Mouse (Mus musculus): ENCODE measurements around the gene Ilkap.

Ilkap gene

DNA sequence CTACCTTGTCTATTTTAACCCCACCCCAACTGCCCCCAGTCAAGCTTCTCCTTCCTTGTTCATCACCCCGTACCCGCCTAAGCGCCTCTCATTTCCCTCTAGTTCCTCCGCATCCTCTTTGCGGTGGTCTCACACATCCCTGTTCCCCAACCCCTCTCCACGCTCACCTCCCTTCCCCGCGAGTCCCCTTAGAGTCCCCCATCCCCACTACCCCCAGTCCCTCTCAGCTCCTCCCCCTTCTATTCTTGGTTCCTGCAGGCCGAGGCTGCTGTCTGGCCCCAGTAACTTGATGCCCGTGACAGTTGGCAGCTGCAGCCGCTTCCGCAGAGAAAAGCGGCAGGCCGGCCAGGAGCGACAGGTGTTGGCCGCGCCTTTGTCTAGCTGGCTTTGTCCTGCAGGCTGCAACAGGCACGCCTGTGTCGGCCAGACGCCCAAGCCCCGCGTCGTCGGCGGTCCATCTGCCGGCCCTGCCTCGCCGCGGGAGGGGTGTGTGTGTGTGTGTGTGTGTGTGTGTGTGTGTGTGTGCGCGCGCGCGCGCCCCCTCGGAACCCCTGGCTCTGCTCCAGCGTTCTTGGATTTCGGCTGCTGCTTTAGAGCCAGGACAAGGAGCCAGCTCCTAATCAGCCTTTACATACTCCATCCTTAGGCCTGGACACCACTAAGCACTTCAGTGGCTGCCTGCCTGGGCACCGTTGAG, 15.4 kb upstream of the Ilkap start, which contains the start of gene Hes6:
TSS of gene Hes6 (minus strand) at position 141 of the 697 bp plus-strand sequence.
- peak; percentile 82 to 86 for DNase-seq

DNA sequence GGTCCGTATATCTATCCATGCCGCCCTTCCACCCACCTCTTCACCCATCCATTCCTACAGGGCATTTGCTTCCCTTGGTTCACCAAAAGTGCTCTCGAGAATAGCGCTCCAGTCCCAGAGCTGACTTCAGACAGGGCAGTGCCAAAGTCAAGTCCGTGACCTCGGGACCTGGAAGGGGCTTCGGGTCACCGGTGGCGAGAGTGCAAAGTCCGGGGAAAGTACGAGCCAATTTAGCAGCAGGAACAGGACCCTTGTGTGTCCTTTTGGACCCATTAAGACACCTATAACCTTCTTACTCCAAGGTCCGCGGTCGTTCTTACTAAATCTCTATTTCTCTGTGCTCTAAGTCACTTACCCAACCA, 14.9 kb upstream of the Ilkap start:
- peak; percentile 77 to 90 for DNase-seq

DNA sequence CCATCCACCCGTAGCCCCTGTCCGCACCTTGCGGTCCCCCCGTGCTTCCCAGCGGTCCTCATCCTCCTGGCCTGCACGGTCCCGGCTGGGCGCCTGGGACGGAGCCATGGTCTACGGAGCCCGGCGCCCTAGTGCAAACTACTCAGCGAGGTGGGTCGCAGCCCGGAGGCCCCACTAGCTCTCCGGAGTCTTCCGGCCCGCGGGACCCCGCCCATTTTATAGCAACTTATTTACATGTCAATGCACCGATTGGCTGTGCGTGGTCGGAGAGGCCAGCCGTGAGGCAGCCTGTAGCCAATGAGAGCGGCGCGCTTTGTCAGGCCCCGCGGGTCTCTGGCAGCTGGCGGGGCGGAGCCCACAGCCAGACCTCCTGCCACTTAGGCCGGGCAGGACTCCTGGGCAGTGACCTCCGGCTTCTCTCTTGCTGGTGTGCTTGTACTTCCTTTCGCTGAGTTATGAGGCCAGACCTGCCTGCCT, 14.5 kb upstream of the Ilkap start:
- peak; percentile 96 to 99 for DNase-seq

DNA sequence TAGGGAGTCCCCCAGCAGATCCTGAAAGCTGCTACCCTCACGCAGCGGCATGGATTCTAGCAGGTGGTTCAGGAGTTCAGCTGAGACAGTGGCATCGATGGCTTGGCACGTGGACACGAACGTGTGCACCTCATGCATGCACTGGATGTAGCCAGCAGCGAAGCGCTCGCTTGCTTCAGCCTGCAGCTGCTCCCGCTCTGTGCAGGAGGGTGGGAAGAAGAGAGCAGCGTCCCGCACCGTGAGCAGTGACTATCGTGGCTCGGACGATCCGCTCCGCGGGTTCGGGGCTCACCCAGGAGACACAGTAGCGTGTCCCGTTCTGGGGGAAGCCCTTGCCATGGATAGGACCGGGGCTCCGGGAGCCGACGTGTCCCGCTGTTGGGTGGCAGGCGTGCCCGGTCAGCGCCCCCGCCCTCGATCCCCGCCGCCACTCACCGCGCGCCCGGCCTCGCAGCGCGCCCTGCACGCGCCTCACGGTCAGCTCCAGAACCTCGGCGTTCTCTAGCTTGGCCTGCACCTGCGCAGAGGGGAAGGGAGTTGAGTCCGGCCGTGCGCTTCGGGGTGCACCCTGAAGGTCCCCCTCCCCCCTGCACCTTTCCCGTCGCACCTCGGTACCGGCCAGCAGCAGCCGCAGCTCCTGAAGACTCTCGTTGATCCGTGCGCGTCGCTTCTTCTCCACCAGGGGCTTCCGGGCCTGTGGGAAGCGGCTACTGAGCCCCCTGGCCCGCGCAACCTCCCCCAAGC, 13.8 kb upstream of the Ilkap start:
- peak; percentile 40 to 75 for DNase-seq

DNA sequence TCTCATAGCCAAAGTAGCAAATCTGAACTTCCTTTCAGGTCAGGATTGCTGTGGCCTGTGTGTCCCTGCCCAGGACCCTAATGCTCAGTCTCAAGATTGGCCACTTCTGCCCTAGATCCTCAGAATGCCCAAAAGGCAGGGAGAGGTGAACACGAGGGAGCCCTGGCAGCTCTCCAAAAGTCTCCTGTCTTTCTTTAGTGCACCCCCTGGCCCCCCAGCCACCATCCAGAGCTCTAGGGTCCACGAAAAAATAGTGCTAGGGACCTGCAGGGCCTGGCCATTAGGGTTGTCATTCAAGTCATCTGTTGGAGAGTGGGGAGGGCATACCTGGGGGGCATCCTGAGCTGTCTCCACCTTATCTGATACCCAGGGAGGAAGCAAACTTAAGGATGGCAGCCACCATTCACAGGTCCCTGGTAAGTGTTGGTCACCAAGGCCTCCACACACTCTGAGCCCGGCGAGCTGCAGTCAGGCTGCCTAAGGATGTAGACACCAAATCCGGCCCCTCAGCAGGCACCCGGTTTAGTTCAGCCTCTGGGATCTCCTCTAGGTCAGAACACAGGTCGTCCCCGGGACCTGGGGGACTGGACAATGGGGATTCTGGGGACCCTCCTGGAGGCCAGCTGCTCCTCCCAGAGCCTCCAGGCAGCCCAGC, 13.1 kb upstream of the Ilkap start:
- DNase-seq = peak in 1 of 2 experiments; percentile 56

DNA sequence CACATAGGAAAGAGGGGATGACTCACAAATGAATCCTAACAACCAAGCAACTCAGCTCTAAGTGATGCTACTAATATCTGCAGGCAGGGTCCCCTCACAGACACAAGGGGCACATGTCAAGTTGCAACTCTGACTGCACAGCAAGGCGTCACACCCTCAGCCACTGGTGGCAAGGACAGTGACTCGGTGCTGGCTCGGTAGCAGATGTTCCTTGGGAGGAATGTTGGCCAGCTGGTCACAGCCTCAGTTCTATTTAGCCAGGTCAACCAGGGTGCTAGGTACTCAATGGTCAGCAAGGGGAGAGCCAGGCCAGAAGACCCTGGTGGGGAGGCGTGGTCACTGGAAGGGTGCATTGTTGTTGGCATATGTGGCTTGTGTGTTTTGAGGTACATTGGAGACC, 9.2 kb upstream of the Ilkap start:
- no peak for DNase-seq

DNA sequence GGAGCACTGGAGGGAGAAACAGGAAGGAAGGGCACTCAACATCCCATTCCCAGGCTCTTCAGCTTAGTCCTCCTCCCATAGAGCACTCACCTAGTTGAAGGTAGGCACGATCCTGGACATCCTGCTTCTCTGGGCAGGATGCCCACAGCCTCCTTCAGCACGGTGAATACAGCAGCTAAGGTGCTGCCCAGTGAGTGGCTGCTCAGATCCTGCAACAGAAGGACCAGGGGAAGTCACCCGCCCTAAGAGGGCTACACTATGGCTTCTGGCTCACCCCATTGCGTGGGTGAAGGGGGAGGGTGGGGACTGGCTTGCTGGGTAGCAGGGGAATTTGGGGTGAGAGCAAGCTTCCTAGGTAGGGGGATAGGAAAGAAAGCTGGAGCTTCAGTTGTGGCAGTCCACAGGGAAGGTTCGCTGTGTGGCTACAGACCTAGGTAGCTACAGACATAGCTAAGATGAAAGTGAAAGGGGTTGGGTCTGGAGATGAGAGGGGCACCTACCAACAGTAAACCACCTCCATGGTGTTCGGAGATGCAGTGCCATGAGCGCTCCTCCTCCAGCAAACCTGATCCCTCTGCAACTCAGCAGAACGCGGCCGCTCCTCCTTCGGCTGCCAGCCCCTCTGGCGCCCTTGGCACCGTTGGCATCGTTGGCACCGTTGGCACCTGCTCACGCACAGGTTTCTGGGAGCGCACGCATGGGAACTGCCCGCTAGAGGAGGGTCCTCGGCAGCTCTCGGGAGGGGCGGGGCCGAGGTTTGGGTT, 7.0 kb upstream of the Ilkap start:
- DNase-seq = peak in 1 of 2 experiments; percentile 50

DNA sequence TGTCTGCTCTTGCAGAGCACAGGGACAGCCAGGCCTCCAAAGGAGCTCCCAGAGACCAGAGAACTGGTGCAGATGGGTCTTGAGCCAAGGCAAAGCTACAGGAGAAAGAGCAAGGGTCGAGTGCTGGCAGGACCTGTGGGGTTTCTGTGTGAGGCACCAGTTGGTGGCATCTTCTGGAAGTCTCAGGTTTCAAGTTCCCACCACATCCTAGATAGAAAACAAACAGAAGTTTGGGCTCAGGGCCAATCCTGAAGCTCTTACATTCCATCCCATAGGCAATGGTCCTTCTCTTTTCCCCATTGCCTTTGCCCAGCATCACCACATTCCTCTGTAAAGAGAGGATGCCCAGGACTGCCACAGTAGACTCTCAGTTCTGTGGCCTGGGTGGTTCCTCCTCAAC, 6.4 kb upstream of the Ilkap start:
- DNase-seq = no peak

DNA sequence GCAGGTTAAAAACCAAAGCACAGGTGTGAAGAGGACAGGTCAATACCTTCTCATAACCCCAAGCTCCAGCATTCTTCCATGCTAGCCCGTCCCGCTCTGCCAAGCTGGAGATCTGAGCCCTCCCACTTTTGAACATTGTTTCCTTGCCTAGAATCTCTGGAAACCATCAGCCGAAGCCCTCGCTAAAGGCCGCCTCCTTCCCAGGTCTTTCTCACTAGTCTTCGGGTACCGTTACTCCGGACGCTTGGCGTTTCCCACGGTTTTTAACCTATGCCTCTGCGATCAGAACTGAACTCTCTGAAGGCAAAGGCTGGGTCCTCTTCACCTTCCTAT, 722 bp downstream of the Ilkap start:
- peak; percentile 17 to 41 for DNase-seq

DNA sequence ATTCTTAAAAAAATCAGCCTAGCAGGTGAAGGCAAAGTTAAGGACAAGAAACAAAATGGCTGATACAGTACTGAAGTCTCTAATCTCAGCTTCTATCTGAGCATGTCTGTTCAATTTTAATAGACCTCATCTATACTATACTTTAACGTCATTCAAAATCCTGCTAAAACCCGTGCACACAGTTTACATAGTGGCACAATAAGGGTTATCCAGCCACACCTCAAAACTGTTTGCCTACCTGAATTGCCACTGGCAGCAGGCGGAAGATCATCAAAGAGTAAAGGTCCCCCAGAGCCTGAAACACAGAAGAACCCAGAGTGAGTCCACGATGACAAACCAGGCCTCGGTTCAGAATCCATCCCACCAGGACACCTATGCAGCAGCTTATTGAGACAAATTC, 8.2 kb downstream of the Ilkap start:
- DNase-seq = peak in 1 of 2 experiments; percentile 11

DNA sequence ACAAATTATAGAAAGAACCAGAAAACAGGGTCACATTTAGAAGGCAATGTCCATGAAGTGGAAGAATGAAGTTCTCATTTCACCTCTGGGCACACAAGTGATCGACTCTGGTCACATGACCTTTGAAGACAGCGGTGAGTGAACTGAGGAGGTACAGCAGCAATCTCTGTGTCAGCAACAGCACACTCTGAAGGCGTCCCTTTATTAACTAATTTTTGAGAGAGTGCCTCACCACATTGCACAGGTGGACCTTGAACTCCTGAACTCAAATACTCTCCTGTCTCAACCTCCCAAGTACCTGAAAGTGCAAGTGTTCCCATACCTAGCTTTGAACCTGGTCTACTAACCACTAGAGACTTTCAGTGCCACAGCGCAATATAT, 17.5 kb downstream of the Ilkap start:
- no peak for DNase-seq

DNA sequence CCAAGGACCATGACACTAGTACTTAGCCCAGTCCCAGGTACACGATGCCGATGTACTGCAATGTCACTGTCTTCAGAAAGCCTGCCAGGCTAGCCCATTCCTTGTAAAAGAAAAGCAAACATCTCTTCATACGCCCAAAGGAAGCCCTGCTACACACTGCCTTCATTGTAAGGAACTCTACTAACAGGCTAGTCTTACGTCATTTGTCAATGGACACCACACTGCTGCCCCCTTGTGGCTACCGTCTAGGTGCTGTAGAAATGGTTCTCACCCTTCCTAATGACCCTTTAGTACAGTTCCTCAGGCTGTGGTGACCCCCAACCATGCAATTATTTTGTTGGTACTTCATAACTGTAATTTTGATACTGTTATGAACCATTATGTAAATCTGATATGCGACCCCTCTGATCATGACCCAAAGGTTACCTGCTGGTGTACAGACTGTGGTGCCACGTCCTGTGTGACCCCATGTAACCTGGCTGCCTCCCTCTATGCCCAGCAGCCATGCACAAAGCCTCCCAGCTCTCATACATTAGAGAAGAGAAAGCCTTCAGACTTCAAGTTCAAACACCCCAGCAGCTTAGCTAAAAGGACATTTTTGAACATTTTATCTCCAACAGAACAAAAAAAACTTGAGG, 18.0 kb downstream of the Ilkap start:
- peak; percentile 77 to 91 for DNase-seq

DNA sequence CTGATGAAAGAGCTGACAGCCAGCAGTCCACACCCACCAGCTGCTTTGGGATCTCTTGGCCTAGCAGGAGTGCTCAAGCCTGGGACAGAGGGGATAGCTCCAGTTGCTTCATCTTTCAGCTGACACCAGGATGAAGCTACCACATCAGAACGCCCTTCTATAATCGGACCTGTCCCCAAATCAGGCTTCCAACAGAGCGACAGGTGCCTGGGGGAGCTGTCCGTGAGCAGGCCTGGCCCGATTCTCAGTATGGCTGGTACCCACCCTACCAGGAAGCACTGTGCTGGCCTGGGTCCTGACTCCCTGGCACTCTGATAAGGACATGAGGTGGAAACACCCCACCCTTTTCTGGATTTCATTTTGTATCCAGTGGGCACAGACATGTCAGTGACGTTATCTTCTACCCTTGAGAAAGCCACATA, 25.2 kb downstream of the Ilkap start:
- DNase-seq = no peak

DNA sequence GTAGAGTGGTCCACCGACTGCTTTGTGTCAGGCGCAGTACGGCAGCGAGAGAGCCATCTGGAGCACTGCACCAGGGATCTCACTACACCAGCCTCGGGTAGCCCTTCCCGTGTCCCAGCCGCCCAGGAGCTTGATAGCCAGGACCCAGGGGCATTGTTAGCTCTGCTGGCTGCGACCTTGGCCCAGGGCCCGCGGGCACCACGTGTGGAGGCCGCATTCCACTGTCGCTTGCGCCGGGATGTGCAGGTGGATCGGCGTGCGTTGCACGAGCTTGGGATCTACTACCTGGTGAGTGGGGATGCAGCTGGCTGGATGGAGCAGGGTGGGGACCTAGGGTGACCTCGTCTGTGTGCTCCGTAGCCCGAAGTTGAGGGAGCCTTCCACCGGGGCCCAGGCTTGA, 28.6 kb downstream of the Ilkap start:
- no peak for DNase-seq

DNA sequence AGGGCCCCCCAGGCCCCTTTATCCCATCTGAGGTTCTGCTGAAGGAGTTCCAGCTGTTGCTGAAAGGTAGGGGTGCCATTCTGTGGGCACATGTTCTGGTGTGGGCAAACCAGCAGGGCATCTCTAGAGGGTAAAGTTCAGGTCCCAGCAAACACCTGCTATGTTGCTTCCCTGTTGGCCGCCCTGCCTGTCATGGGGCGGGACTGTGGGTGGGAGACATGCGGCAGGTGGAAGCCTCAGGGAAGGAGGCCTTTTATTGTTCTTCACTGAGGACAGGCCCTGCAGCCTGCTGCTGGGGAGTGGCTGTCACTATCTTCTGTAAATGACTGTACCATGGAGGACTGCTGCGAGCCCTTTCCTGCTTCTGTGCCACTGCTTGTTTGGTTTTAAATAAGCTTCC, 29.2 kb downstream of the Ilkap start:
- peak in 1 of 2 experiments; percentile 37 for DNase-seq

DNA sequence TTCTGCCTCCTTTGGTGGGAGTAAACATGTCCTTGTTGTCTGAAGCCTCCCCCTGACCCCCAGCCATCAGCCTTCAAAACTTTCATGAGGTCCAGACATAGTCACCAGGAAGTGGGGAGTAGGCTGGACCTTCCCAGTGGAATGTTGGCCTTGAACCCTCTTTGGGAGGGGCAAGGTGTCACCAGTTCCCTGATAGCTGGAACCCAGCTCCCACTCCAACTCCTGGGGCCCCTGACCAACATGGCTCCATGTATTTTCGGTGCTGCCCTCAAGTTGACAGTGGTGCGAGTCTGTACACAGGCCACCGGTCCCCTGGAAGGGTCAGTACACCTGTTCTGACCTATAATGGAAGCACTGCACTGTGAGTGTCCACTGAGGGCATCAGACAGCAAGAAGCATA, 31.3 kb downstream of the Ilkap start:
- no peak for DNase-seq

DNA sequence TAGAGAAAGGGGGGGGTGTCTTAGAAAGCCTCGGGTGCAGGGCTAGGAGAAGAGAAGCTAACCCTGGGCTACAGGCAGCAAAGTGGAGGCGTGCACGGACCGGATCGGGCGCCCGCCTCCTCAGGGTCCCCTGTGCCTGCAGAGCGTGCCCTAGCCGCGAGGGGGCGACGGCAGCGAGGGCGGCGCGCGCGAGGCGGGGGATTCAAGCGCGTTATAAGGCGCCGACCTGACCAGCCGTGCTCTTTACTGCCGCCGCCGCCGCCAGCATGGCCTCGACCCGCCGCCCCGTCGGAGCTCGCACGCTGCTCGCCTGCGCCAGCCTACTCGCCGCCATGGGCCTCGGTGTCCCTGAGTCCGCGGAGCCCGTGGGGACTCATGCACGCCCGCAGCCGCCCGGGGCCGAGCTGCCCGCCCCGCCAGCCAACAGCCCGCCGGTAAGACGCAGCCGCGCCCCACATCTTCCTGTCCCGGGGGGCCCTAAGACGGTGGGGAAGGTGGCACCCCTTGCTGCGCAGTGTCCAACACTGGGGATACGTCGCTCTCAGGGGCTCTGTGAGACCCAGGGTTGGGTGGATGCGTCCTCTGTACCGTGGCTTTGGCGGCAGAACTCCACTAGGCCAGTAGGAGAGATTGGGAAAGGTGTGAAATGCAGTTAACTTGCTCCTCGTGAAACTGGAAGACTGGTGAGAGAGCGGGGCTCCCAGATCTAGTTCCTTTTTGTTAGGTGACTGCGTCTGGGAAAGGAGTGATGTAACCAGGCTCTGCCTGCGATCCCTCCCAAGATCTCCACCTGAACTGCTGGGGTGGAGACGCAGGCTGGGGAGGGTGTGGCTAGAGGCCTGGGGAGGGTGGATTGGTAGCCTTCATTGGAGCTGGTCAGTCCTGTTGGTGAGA, 32.2 kb downstream of the Ilkap start, which contains the start of gene Erfe:
TSS of gene Erfe (plus strand) at position 216 of the 894 bp plus-strand sequence.
- peak; percentile 66 to 71 for DNase-seq

DNA sequence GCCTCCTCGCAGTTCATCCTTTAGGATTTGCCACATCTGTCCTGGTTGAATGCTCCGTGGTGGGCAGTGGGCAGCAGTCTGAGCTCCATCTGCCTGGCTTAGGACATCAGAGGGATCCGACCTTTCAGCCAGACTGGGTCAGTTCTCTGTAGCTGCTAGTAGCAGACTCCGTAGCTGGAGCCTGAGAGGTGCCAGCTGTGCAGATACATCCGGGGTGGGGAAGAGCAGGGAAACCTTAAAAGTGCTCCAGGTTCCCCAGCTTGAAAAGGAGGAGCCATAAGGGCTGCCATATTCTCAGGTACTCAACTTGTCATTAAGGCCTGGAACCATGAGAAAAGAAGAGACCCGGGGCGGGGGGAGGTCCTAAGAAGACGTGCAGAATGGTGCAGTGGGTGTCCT, 32.8 kb downstream of the Ilkap start:
- no peak for DNase-seq

DNA sequence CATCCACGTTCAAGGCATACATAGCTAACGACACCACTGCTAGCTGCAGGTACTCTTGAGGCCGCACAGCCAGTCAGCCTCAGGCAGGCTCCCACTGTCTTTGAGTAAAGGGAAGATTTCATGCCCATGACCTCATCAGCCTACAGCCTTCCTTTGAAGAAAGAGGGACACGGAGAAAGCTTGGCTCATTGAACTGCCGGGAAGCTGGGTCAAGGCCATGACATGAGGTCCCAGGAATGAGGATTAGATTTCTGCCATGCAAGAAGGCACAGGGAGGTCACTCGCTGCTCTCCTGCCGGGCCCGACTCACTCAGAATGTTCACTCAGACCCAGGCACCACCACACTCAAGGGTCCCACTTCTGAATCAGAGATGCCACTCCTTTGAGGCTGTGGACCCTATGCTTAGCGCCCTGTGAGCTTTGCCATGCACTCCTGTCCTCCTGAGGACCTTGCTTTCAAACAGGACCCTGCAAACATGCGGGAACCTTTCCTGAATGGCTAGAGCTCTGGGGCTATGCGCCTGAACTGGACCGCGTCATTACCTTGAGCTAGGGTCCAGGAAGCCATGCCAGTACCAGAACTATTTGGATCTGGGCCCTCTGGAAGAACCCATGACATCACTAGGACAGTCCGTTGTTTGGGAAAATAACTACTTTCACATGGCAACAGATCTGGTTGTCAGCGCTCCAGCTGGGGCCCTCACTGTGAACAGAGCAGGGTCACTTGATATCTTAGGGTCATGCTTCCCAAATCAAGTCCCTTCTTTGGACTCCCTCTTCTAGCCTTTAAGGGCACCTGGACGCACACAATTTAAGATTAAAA, 33.6 kb downstream of the Ilkap start:
- DNase-seq = no peak

DNA sequence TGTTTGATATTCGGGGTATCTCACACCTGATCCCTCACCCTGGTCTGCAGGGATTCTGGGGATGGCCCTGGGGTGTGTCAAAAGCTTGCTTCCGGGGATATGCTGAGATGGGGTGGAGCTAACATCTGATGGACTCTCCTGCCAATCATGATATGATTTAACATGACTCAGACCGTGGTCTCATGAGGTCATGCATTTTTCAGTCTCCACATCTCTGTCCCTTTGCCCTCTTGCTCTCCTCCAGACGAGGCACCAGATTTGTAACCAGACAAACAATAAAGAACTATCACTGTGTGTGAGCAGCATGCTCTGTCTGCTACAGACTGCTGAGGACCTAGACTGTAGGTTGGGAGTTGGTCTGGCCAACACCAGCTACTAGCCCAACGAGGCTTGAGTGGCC, 36.5 kb downstream of the Ilkap start:
- no peak for DNase-seq

DNA sequence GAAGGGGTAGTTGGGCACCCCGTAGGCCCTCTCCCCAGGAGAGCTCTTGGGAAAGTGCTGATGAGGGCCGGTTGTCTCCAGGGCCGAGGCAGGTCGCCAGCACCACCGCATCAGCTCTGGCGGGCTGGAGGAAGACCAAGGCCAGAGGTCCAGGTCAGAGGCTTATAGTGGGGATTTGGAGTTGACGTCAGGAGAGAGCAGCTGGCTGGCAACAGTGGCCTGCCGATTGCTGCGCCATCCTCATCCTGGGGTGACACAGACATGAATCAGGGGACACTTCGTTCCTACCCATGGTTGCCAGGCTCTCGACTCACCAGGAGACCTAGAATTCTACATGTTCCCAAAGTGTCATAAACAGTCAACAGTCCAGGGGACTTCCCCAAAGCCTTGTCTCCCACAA, 42.5 kb downstream of the Ilkap start:
- DNase-seq = no peak
